In the genomic region with DNA sequence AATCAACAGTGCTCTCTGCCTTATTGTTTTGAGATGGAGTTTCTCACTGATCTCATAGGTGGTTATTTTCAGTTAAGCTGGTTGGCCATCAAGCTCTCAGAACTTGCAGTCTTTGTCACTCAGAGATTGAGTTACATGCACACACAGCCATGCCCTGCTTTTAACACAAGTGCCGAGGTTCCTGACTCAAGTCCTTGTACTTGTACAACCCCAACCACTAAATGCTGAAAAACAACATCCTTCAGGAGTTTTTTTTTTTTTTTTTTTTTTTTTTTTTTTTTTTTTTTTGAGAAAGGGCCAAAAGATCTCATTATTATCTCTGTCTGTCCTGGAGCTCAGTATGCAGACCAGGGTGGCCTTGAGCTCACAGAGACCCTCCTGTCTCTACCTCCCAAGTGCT, we compare ENCODE assay signal across 17 mouse cellular contexts.
"Had no signal": no experiment of that assay in that cellular context is flagged by ENCODE, and none has a peak within 500 bp of the region (broad histone marks: within the 10 kb centered on the region; RNA-seq: fewer than 3 reads in every experiment).

No protein-coding gene starts in this region.

- H3K9ac ChIP-seq: heart, embryonic 13.5 days; heart, embryonic 15.5 days; hindbrain, embryonic 13.5 days; hindbrain, embryonic 15.5 days; kidney, embryonic 15.5 days; limb, embryonic 13.5 days; limb, embryonic 15.5 days; liver, embryonic 12.5 days had no signal

- H3K4me1 ChIP-seq: limb, embryonic 15.5 days had no signal

- H3K4me2 ChIP-seq: heart, embryonic 11.5 days; heart, embryonic 13.5 days; heart, embryonic 15.5 days; hindbrain, embryonic 13.5 days; hindbrain, embryonic 15.5 days; kidney, embryonic 15.5 days; limb, embryonic 13.5 days; limb, embryonic 15.5 days; liver, embryonic 12.5 days had no signal

- H3K27me3 ChIP-seq: heart, embryonic 13.5 days; heart, embryonic 15.5 days; hindbrain, embryonic 13.5 days; hindbrain, embryonic 15.5 days; kidney, embryonic 15.5 days; limb, embryonic 13.5 days; limb, embryonic 15.5 days; liver, embryonic 12.5 days had no signal

- H3K36me3 ChIP-seq: heart, embryonic 13.5 days; heart, embryonic 15.5 days; hindbrain, embryonic 13.5 days; hindbrain, embryonic 15.5 days; kidney, embryonic 15.5 days; limb, embryonic 13.5 days; limb, embryonic 15.5 days; liver, embryonic 12.5 days had no signal

- H3K4me3 ChIP-seq: heart, adult 2 months; heart, embryonic 13.5 days; heart, embryonic 15.5 days; hindbrain, embryonic 13.5 days; hindbrain, embryonic 15.5 days; kidney, embryonic 15.5 days; limb, embryonic 13.5 days; limb, embryonic 15.5 days; liver, embryonic 12.5 days had no signal

- H3K9me3 ChIP-seq: heart, embryonic 13.5 days; heart, embryonic 15.5 days; hindbrain, embryonic 13.5 days; hindbrain, embryonic 15.5 days; kidney, embryonic 15.5 days; limb, embryonic 13.5 days; limb, embryonic 15.5 days; liver, embryonic 12.5 days had no signal

- DNase-seq: gastrocnemius, postnatal 10 days; heart, adult 11 months; heart, adult 2 months; layer of hippocampus, adult 9-11 months; layer of hippocampus, postnatal 36 days; left cerebral cortex, postnatal 4 days had no signal

- H3K27ac ChIP-seq: heart, adult 2 months; heart, embryonic 13.5 days; heart, embryonic 15.5 days; hindbrain, embryonic 13.5 days; hindbrain, embryonic 15.5 days; hindbrain, postnatal 0 days; kidney, embryonic 15.5 days; kidney, postnatal 0 days; limb, embryonic 13.5 days; limb, embryonic 15.5 days; liver, embryonic 12.5 days had no signal
